Mouse (Mus musculus): ENCODE measurements at regions not wholly inside any gene's neighbourhood (a gene's known extent, or its start where the extent isn't known, plus 50 kb on each side); places are given as distances from the start of the nearest gene placed in this dataset.

GRCm38 (mm10) chr13:111373801-111374200 is 116.1 kb downstream of the Gpbp1 start:
- DNase-seq (ENCODE audit: low spot score in 2 of 2), result no peak
- intact Hi-C loops (cut with DNase I), result no loop called here
